Mouse (Mus musculus) gastrocnemius, postnatal 14 days (tissue): Measurements from ENCODE around the gene Pxmp4. TPM values are rescaled to one million over a fixed set of nuclear protein-coding genes. Genes with fewer than 3 reads are reported as not detected.
A peak's percentile ranks its signal among the peaks of the same experiment; 100 is the strongest.

Experiments
- DNase-seq: peaks from one replicate; pipeline ENCODE4 v3.0.0; 2021; ENCODE audit warnings: mixed read lengths
- intact Hi-C: fragments of 180-260 bp; cut with DNase I; formaldehyde crosslinking; loops from one replicate; pipeline ENCODE4 v1.15.1; 2025; ENCODE audit warnings: low total_unique reads
- long read RNA-seq, 2 experiments: library from polyadenylated mRNA; stranded (forward); transcript quantifications; one replicate each; pipeline ENCODE4 v2.0.0; 2021
- total RNA-seq, 2 experiments: library from RNA; stranded (reverse); gene quantifications; 2 replicates each; pipeline ENCODE4 v1.2.3; 2021

Gene Pxmp4
- total RNA-seq, result 10 to 100 TPM; 14.1 to 14.9 TPM
- long read RNA-seq, experiment 1, transcript Pxmp4-201 (4 exons, 2,789 nt), result major isoform, 19 of 25 reads
- long read RNA-seq, experiment 1, transcript Pxmp4-202 (3 exons, 560 nt), result minor isoform, 5 of 25 reads
- long read RNA-seq, experiment 1, partial matches to known transcripts, result 0 of 25 reads
- long read RNA-seq, experiment 1, other reads (novel, unspliced or antisense), result 1 of 25 reads
- long read RNA-seq, experiment 2, transcript Pxmp4-202 (3 exons, 560 nt), result minor isoform, 5 of 25 reads
- long read RNA-seq, experiment 2, transcript Pxmp4-201 (4 exons, 2,789 nt), result major isoform, 19 of 25 reads
- long read RNA-seq, experiment 2, partial matches to known transcripts, result 1 of 25 reads
- long read RNA-seq, experiment 2, other reads (novel, unspliced or antisense), result 0 of 25 reads

- intact Hi-C loops, result no loop called here
- peak; percentile 97 for DNase-seq
Observed at GRCm38 (mm10) chr2:154603638-154604153, at the start of gene Pxmp4. Gene Pxmp4, minus strand, starts transcription at chr2:154603708.

GRCm38 (mm10) chr2:154651363-154651762, 47.9 kb upstream of the Pxmp4 start, which contains the start of gene Chmp4b:
Gene Chmp4b, plus strand, starts transcription at chr2:154651705.
- intact Hi-C loops, result no loop called here
- DNase-seq, result no peak

GRCm38 (mm10) chr2:154650404-154650803, 46.9 kb upstream of the Pxmp4 start:
- intact Hi-C loops, result no loop called here
- no peak for DNase-seq

GRCm38 (mm10) chr2:154648086-154648485, 44.6 kb upstream of the Pxmp4 start:
- intact Hi-C loops, result loop anchor here (5.0 kb wide), 1 partner anchor 294 kb away; no protein-coding TSS in a partner anchor
- no peak for DNase-seq

GRCm38 (mm10) chr2:154646634-154647033, 43.1 kb upstream of the Pxmp4 start:
- intact Hi-C loops, result loop anchor here (5.0 kb wide), 1 partner anchor 296 kb away; no protein-coding TSS in a partner anchor
- DNase-seq, result no peak

- intact Hi-C loops, result no loop called here
Observed at GRCm38 (mm10) chr2:154642712-154643385, 39.3 kb upstream of the Pxmp4 start.

GRCm38 (mm10) chr2:154642005-154642459, 38.5 kb upstream of the Pxmp4 start:
- no peak for DNase-seq
- intact Hi-C loops, result no loop called here

More at GRCm38 (mm10) chr2:154642712-154643385, 39.3 kb upstream of the Pxmp4 start:
- DNase-seq, result no peak

- intact Hi-C loops, result no loop called here
Observed at GRCm38 (mm10) chr2:154641176-154641575, 37.7 kb upstream of the Pxmp4 start.

GRCm38 (mm10) chr2:154639115-154639514, 35.6 kb upstream of the Pxmp4 start:
- intact Hi-C loops, result no loop called here
- DNase-seq, result no peak

More at GRCm38 (mm10) chr2:154641176-154641575, 37.7 kb upstream of the Pxmp4 start:
- DNase-seq, result no peak

- DNase-seq, result no peak
- intact Hi-C loops, result no loop called here
Observed at GRCm38 (mm10) chr2:154638521-154638920, 35.0 kb upstream of the Pxmp4 start.

- intact Hi-C loops, result no loop called here
- no peak for DNase-seq
Observed at GRCm38 (mm10) chr2:154635826-154636225, 32.3 kb upstream of the Pxmp4 start.

GRCm38 (mm10) chr2:154633876-154634644, 30.6 kb upstream of the Pxmp4 start:
- no peak for DNase-seq
- intact Hi-C loops, result no loop called here

GRCm38 (mm10) chr2:154633039-154633742, 29.7 kb upstream of the Pxmp4 start:
- DNase-seq, result no peak
- intact Hi-C loops, result no loop called here

GRCm38 (mm10) chr2:154632203-154632780, 28.8 kb upstream of the Pxmp4 start:
- no peak for DNase-seq
- intact Hi-C loops, result no loop called here

- intact Hi-C loops, result no loop called here
Observed at GRCm38 (mm10) chr2:154630531-154630930, 27.0 kb upstream of the Pxmp4 start.

GRCm38 (mm10) chr2:154624137-154624536, 20.6 kb upstream of the Pxmp4 start:
- intact Hi-C loops, result loop anchor here (10.0 kb wide), 1 partner anchor 209 kb away; no protein-coding TSS in a partner anchor
- DNase-seq, result no peak

More at GRCm38 (mm10) chr2:154630531-154630930, 27.0 kb upstream of the Pxmp4 start:
- no peak for DNase-seq

- DNase-seq, result no peak
- intact Hi-C loops, result loop anchor here (10.0 kb wide), 1 partner anchor 207 kb away; no protein-coding TSS in a partner anchor
Observed at GRCm38 (mm10) chr2:154621684-154622083, 18.2 kb upstream of the Pxmp4 start.

- DNase-seq, result no peak
- intact Hi-C loops, result no loop called here
Observed at GRCm38 (mm10) chr2:154617061-154617460, 13.6 kb upstream of the Pxmp4 start.
